Mouse (Mus musculus) spleen, adult 2 months (tissue): ENCODE results near the gene Txndc5.

ENCODE experiments used
- CTCF ChIP-seq: fragments of 200-500 bp; IDR thresholded peaks from 2 replicates; pipeline ENCODE4 v1.5.1; 2011; ENCODE audit warnings: mild to moderate bottlenecking, inconsistent platforms; ENCODE audit not compliant: insufficient read depth, insufficient read length, insufficient replicate concordance; ENCODE audit errors: extremely low read depth
- POLR2A ChIP-seq: fragments of 200-500 bp; IDR thresholded peaks from 2 replicates; pipeline ENCODE4 v1.6.1; 2011; ENCODE audit warnings: low read depth, low read length, inconsistent platforms

DNA sequence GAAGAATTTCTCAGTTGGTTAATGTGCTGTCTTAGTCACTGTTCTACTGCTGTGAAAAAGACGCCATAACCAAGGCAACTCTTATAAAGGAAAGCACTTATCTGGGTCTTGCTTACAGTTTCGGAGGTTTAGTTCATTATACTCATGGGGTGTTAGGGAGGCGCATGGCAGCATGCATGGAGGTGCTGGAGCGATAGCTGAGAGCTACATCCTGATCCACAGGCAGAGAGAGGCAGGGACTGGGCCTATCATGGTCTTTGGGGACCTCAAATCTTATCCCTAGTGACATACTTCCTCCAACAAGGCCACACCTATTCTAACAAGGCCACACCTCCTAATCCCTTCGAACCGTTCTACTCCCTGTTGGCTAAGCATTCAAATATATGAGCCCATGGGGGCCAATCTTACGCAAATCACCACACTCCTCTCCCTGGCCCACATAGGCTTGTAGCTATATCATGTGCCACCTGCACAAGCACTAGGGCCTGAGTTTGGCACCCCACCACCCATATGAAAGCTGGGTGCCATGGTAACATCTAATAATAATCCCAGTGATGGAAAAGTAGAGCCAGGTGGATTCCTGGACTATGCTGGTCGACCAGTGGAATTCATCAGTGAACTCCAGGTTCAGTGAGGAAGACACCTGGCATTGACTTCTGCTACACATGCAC lies 15.0 kb upstream of the Txndc5 start:
- TF ChIP-seq POLR2A (no peak), CTCF (no peak)
